Mouse (Mus musculus) heart, adult 2 months (tissue): ENCODE measurements at regions not wholly inside any gene's neighbourhood (a gene's known extent, or its start where the extent isn't known, plus 50 kb on each side); places are given as distances from the start of the nearest gene placed in this dataset.

Experiments used
- DNase-seq, 2 experiments: peaks; one replicate each; pipeline ENCODE4 v3.0.0; 2021
- H3K27ac ChIP-seq: fragments of 200-600 bp; 2 replicates; pipeline ENCODE4 v1.8.1; 2022
- H3K27me3 ChIP-seq: fragments of 200-500 bp; 2 replicates; pipeline ENCODE4 v1.6.1; 2012; ENCODE audit warnings: mild to moderate bottlenecking, low read length, inconsistent platforms, mixed read lengths; ENCODE audit not compliant: control insufficient read depth, insufficient read depth
- H3K36me3 ChIP-seq: fragments of 200-500 bp; 2 replicates; pipeline ENCODE4 v1.6.1; 2012; ENCODE audit warnings: low read length, inconsistent platforms; ENCODE audit not compliant: control insufficient read depth, insufficient read depth
- H3K4me1 ChIP-seq: fragments of 200-500 bp; 2 replicates; pipeline ENCODE4 v1.6.1; 2011; ENCODE audit warnings: low read length; ENCODE audit not compliant: control insufficient read depth, insufficient read depth
- H3K4me3 ChIP-seq: fragments of 200-600 bp; 2 replicates; pipeline ENCODE4 v1.8.1; 2022
- H3K79me2 ChIP-seq: fragments of 200-500 bp; replicated peaks from 2 replicates; pipeline ENCODE4 v1.6.1; 2012; ENCODE audit warnings: mild to moderate bottlenecking, inconsistent platforms, low read length, moderate library complexity, mixed read lengths; ENCODE audit not compliant: control insufficient read depth, insufficient read depth
- H3K9ac ChIP-seq: fragments of 200-500 bp; 2 replicates; pipeline ENCODE4 v1.6.1; 2012; ENCODE audit warnings: low read depth, mild to moderate bottlenecking, control low read depth, inconsistent platforms, low read length, mixed read lengths
- CTCF ChIP-seq: fragments of 200-600 bp; IDR thresholded peaks from 2 replicates; pipeline ENCODE4 v1.8.1; 2022; ENCODE audit warnings: antibody characterized with exemption, mild to moderate bottlenecking, moderate library complexity
- EP300 ChIP-seq: fragments of 200-500 bp; IDR thresholded peaks from 2 replicates; pipeline ENCODE4 v1.6.1; 2011; ENCODE audit warnings: low read depth, low read length, control low read depth; ENCODE audit not compliant: insufficient read depth
- POLR2A ChIP-seq: fragments of 200-500 bp; IDR thresholded peaks from 2 replicates; pipeline ENCODE4 v1.6.1; 2011; ENCODE audit warnings: mild to moderate bottlenecking, low read depth, low read length, control low read depth; ENCODE audit not compliant: insufficient read depth
- WGBS: fragments of 180-500 bp; shearing (Covaris S2); methylation state at CpG from one replicate; pipeline ENCODE4 v1.1.7; 2018; 5-methylcytosine and 5-hydroxymethylcytosine counted together
- intact Hi-C: fragments of 180-260 bp; cut with DNase I; formaldehyde crosslinking; loops from one replicate; pipeline ENCODE4 v1.15.1; 2025

- Histone ChIP-seq H3K36me3 (no peaks in the 10 kb centered on the region), H3K27me3 (no peaks in the 10 kb centered on the region), H3K9ac (no peak overlapping the region), H3K4me3 (no peak overlapping the region), H3K79me2 (no peaks in the 10 kb centered on the region), H3K27ac (no peak overlapping the region), H3K4me1 (no peaks in the 10 kb centered on the region)
- TF ChIP-seq POLR2A = no peak
- TF ChIP-seq EP300 = no peak
- TF ChIP-seq CTCF = no peak
- intact Hi-C loops = no loop called here
- 84% methylated on average over 2 of the region's 2 CpGs for WGBS
- DNase-seq = no peak
These were observed 761.8 kb downstream of the Pla2g4a start for GRCm38 (mm10) chr1:149199284-149199683.

- Histone ChIP-seq H3K9ac (no peak overlapping the region), H3K4me3 (no peak overlapping the region), H3K27me3 (no peaks in the 10 kb centered on the region), H3K79me2 (no peaks in the 10 kb centered on the region), H3K27ac (no peak overlapping the region), H3K4me1 (no peaks in the 10 kb centered on the region), H3K36me3 (no peaks in the 10 kb centered on the region)
- no peak for DNase-seq
- TF ChIP-seq EP300 = no peak
- no peak for TF ChIP-seq CTCF
- no peak for TF ChIP-seq POLR2A
- 65% methylated on average over 4 of the region's 4 CpGs for WGBS
- intact Hi-C loops = no loop called here
These were observed 762.2 kb downstream of the Pla2g4a start for GRCm38 (mm10) chr1:149198854-149199253.
